Mouse (Mus musculus): ENCODE data around the gene Lipc. TPM values are rescaled to one million over a fixed set of nuclear protein-coding genes. Genes with fewer than 3 reads are reported as not detected.

Lipc gene
- polyA plus RNA-seq, 1 experiment from 2014 or later, result 0.56 TPM

- H3K27me3 ChIP-seq (ENCODE audit: control insufficient read depth, insufficient read depth, low read length), result no peaks in the 10 kb centered on the region
- no peak overlapping the region for H3K4me3 ChIP-seq (ENCODE audit: low read length)
- ATAC-seq (replicated peaks; ENCODE audit: extremely low read depth, insufficient read depth, low FRiP score), result no peak
- no peak overlapping the region for H3K27ac ChIP-seq (ENCODE audit: low read length)
- H3K4me2 ChIP-seq (ENCODE audit: low read depth, low read length), result no peak overlapping the region
- H3K9ac ChIP-seq (ENCODE audit: low read length), result no peak overlapping the region
- 75% methylated on average over 2 of the region's 2 CpGs for WGBS
- no peaks in the 10 kb centered on the region for H3K9me3 ChIP-seq (replicated peaks; ENCODE audit: control insufficient read depth, low read length)
- no peaks in the 10 kb centered on the region for H3K4me1 ChIP-seq (ENCODE audit: control insufficient read depth, insufficient read depth, low read length)
- no peaks in the 10 kb centered on the region for H3K36me3 ChIP-seq (ENCODE audit: control insufficient read depth, insufficient read depth)
Measured at GRCm38 (mm10) chr9:70962781-70963455, 10.9 kb upstream of the Lipc start.

- Histone ChIP-seq H3K9me3 (replicated peaks; ENCODE audit: control insufficient read depth, low read length) (no peaks in the 10 kb centered on the region), H3K4me2 (ENCODE audit: low read depth, low read length) (no peak overlapping the region), H3K9ac (ENCODE audit: low read length) (no peak overlapping the region), H3K27ac (ENCODE audit: low read length) (no peak overlapping the region), H3K27me3 (ENCODE audit: control insufficient read depth, insufficient read depth, low read length) (no peaks in the 10 kb centered on the region), H3K4me3 (ENCODE audit: low read length) (no peak overlapping the region), H3K4me1 (ENCODE audit: control insufficient read depth, insufficient read depth, low read length) (no peaks in the 10 kb centered on the region), H3K36me3 (ENCODE audit: control insufficient read depth, insufficient read depth) (no peaks in the 10 kb centered on the region)
- ATAC-seq (replicated peaks; ENCODE audit: extremely low read depth, insufficient read depth, low FRiP score), result no peak
- 82% methylated on average over 5 of the region's 5 CpGs for WGBS
Measured at GRCm38 (mm10) chr9:70960301-70960700, 8.3 kb upstream of the Lipc start.

- H3K36me3 ChIP-seq (ENCODE audit: control insufficient read depth, insufficient read depth), result no peaks in the 10 kb centered on the region
- no peak overlapping the region for H3K4me2 ChIP-seq (ENCODE audit: low read depth, low read length)
- H3K9me3 ChIP-seq (replicated peaks; ENCODE audit: control insufficient read depth, low read length), result no peaks in the 10 kb centered on the region
- no peak overlapping the region for H3K9ac ChIP-seq (ENCODE audit: low read length)
- H3K4me1 ChIP-seq (ENCODE audit: control insufficient read depth, insufficient read depth, low read length), result no peaks in the 10 kb centered on the region
- WGBS, result 89% methylated on average over 5 of the region's 5 CpGs
- H3K4me3 ChIP-seq (ENCODE audit: low read length), result no peak overlapping the region
- no peaks in the 10 kb centered on the region for H3K27me3 ChIP-seq (ENCODE audit: control insufficient read depth, insufficient read depth, low read length)
- ATAC-seq (replicated peaks; ENCODE audit: extremely low read depth, insufficient read depth, low FRiP score), result no peak
- H3K27ac ChIP-seq (ENCODE audit: low read length), result no peak overlapping the region
Measured at GRCm38 (mm10) chr9:70959866-70960265, 7.8 kb upstream of the Lipc start.

- Histone ChIP-seq H3K4me3 (ENCODE audit: low read length) (no peak overlapping the region), H3K27ac (ENCODE audit: low read length) (no peak overlapping the region), H3K9ac (ENCODE audit: low read length) (no peak overlapping the region), H3K36me3 (ENCODE audit: control insufficient read depth, insufficient read depth) (no peaks in the 10 kb centered on the region), H3K4me2 (ENCODE audit: low read depth, low read length) (no peak overlapping the region), H3K4me1 (ENCODE audit: control insufficient read depth, insufficient read depth, low read length) (no peaks in the 10 kb centered on the region), H3K9me3 (replicated peaks; ENCODE audit: control insufficient read depth, low read length) (no peaks in the 10 kb centered on the region), H3K27me3 (ENCODE audit: control insufficient read depth, insufficient read depth, low read length) (no peaks in the 10 kb centered on the region)
- WGBS, result 87% methylated on average over 3 of the region's 3 CpGs
- no peak for ATAC-seq (replicated peaks; ENCODE audit: extremely low read depth, insufficient read depth, low FRiP score)
Measured at GRCm38 (mm10) chr9:70959447-70959846, 7.4 kb upstream of the Lipc start.

- Histone ChIP-seq H3K4me3 (ENCODE audit: low read length) (no peak overlapping the region), H3K36me3 (ENCODE audit: control insufficient read depth, insufficient read depth) (no peaks in the 10 kb centered on the region), H3K4me1 (ENCODE audit: control insufficient read depth, insufficient read depth, low read length) (no peaks in the 10 kb centered on the region), H3K9ac (ENCODE audit: low read length) (no peak overlapping the region), H3K4me2 (ENCODE audit: low read depth, low read length) (no peak overlapping the region), H3K9me3 (replicated peaks; ENCODE audit: control insufficient read depth, low read length) (no peaks in the 10 kb centered on the region), H3K27me3 (ENCODE audit: control insufficient read depth, insufficient read depth, low read length) (no peaks in the 10 kb centered on the region), H3K27ac (ENCODE audit: low read length) (no peak overlapping the region)
- no peak for ATAC-seq (replicated peaks; ENCODE audit: extremely low read depth, insufficient read depth, low FRiP score)
- WGBS, result 65% methylated on average over 5 of the region's 5 CpGs
Measured at GRCm38 (mm10) chr9:70958381-70958780, 6.4 kb upstream of the Lipc start.

GRCm38 (mm10) chr9:70957717-70958116 is 5.7 kb upstream of the Lipc start:
- Histone ChIP-seq H3K4me1 (ENCODE audit: control insufficient read depth, insufficient read depth, low read length) (no peaks in the 10 kb centered on the region), H3K27ac (ENCODE audit: low read length) (no peak overlapping the region), H3K27me3 (ENCODE audit: control insufficient read depth, insufficient read depth, low read length) (no peaks in the 10 kb centered on the region), H3K4me2 (ENCODE audit: low read depth, low read length) (no peak overlapping the region), H3K9ac (ENCODE audit: low read length) (no peak overlapping the region), H3K4me3 (ENCODE audit: low read length) (no peak overlapping the region), H3K36me3 (ENCODE audit: control insufficient read depth, insufficient read depth) (no peaks in the 10 kb centered on the region), H3K9me3 (replicated peaks; ENCODE audit: control insufficient read depth, low read length) (no peaks in the 10 kb centered on the region)
- WGBS, result 56% methylated on average over 3 of the region's 3 CpGs
- ATAC-seq (replicated peaks; ENCODE audit: extremely low read depth, insufficient read depth, low FRiP score), result no peak

GRCm38 (mm10) chr9:70954226-70954625 is 2.2 kb upstream of the Lipc start:
- 84% methylated on average over 3 of the region's 3 CpGs for WGBS
- no peak overlapping the region for H3K27ac ChIP-seq (ENCODE audit: low read length)
- no peak overlapping the region for H3K4me2 ChIP-seq (ENCODE audit: low read depth, low read length)
- no peaks in the 10 kb centered on the region for H3K36me3 ChIP-seq (ENCODE audit: control insufficient read depth, insufficient read depth)
- no peak overlapping the region for H3K4me3 ChIP-seq (ENCODE audit: low read length)
- H3K4me1 ChIP-seq (ENCODE audit: control insufficient read depth, insufficient read depth, low read length), result no peaks in the 10 kb centered on the region
- H3K9me3 ChIP-seq (replicated peaks; ENCODE audit: control insufficient read depth, low read length), result no peaks in the 10 kb centered on the region
- no peak for ATAC-seq (replicated peaks; ENCODE audit: extremely low read depth, insufficient read depth, low FRiP score)
- no peaks in the 10 kb centered on the region for H3K27me3 ChIP-seq (ENCODE audit: control insufficient read depth, insufficient read depth, low read length)
- H3K9ac ChIP-seq (ENCODE audit: low read length), result no peak overlapping the region

- Histone ChIP-seq H3K27ac (ENCODE audit: low read length) (no peak overlapping the region), H3K4me3 (ENCODE audit: low read length) (no peak overlapping the region), H3K9me3 (replicated peaks; ENCODE audit: control insufficient read depth, low read length) (no peaks in the 10 kb centered on the region; the same call in 1 of the 2 replicates), H3K9ac (ENCODE audit: low read length) (no peak overlapping the region), H3K36me3 (ENCODE audit: control insufficient read depth, insufficient read depth) (no peaks in the 10 kb centered on the region), H3K4me1 (ENCODE audit: control insufficient read depth, insufficient read depth, low read length) (no peaks in the 10 kb centered on the region), H3K4me2 (ENCODE audit: low read depth, low read length) (no peak overlapping the region), H3K27me3 (ENCODE audit: control insufficient read depth, insufficient read depth, low read length) (no peaks in the 10 kb centered on the region)
- WGBS, result 72% methylated on average over 8 of the region's 8 CpGs
- no peak for ATAC-seq (replicated peaks; ENCODE audit: extremely low read depth, insufficient read depth, low FRiP score)
Measured at GRCm38 (mm10) chr9:70949336-70949735, 2.7 kb downstream of the Lipc start.

GRCm38 (mm10) chr9:70947312-70947711 is 4.7 kb downstream of the Lipc start:
- WGBS, result 77% methylated on average over 5 of the region's 5 CpGs
- H3K9me3 ChIP-seq (replicated peaks; ENCODE audit: control insufficient read depth, low read length), result no peaks in the 10 kb centered on the region; the same call in 1 of the 2 replicates
- no peak overlapping the region for H3K27ac ChIP-seq (ENCODE audit: low read length)
- no peak overlapping the region for H3K4me3 ChIP-seq (ENCODE audit: low read length)
- H3K4me2 ChIP-seq (ENCODE audit: low read depth, low read length), result no peak overlapping the region
- no peak for ATAC-seq (replicated peaks; ENCODE audit: extremely low read depth, insufficient read depth, low FRiP score)
- H3K36me3 ChIP-seq (ENCODE audit: control insufficient read depth, insufficient read depth), result no peaks in the 10 kb centered on the region
- peaks cover 3% of the 10 kb centered on the region; the same call in 1 of the 2 replicates for H3K4me1 ChIP-seq (ENCODE audit: control insufficient read depth, insufficient read depth, low read length)
- no peak overlapping the region for H3K9ac ChIP-seq (ENCODE audit: low read length)
- H3K27me3 ChIP-seq (ENCODE audit: control insufficient read depth, insufficient read depth, low read length), result no peaks in the 10 kb centered on the region
